In genomic region chr3:153944335-153944990, GRCm38 (mm10) we compare ENCODE assay signal across 8 mouse cellular contexts. TPM values are rescaled to one million over a fixed set of nuclear protein-coding genes. Genes with fewer than 3 reads are reported as not detected.
DNase-seq lines count a peak whose midpoint lies in the region; ATAC-seq lines count a peak whose summit lies in the region.

Gene Acadm (minus strand): TSS chr3:153944632.

- peak; percentile 92 for ATAC-seq in erythroid progenitor cell, adult 5-6 weeks (replicated peaks; ENCODE audit: low FRiP score, poor library complexity, severe bottlenecking)
- peak; percentile 99 for ATAC-seq in heart, embryonic 13.5 days (ENCODE audit: extremely low read depth, insufficient number of reproducible peaks, low FRiP score, low TSS enrichment)
- ATAC-seq in liver, embryonic 12.5 days: peak; percentile 97
- ATAC-seq in stomach, embryonic 15.5 days (ENCODE audit: insufficient read depth, low FRiP score, low read depth): peak; percentile 99

- under 1% methylated on average over 41 of the region's 41 CpGs for WGBS in heart, embryonic 13.5 days
- under 1% methylated on average over 37 of the region's 41 CpGs for WGBS in liver, embryonic 12.5 days (ENCODE audit: insufficient replicate concordance)
- under 1% methylated on average over 41 of the region's 41 CpGs for WGBS in stomach, embryonic 15.5 days

- peak; percentile 94 for DNase-seq in CD4-positive helper T cell, adult 2 months (ENCODE audit: low read depth, low spot score)
- DNase-seq in brain, embryonic 18.5 days (ENCODE audit: low read depth, low spot score): peak; percentile 82
- DNase-seq in kidney, postnatal 10 days: peak; percentile 99
- DNase-seq in natural killer cell, adult 2 months (ENCODE audit: low spot score in 2 of 2): peak; percentile 99

- no peaks in the 10 kb centered on the region for H3K27me3 ChIP-seq in heart, embryonic 13.5 days (replicated peaks)
- no peaks in the 10 kb centered on the region for H3K27me3 ChIP-seq in liver, embryonic 12.5 days (replicated peaks)
- H3K27me3 ChIP-seq in stomach, embryonic 15.5 days (replicated peaks): no peaks in the 10 kb centered on the region

- H3K4me1 ChIP-seq in heart, embryonic 13.5 days: peaks cover 38% of the 10 kb centered on the region
- peaks cover 43% of the 10 kb centered on the region for H3K4me1 ChIP-seq in liver, embryonic 12.5 days
- peaks cover 9% of the 10 kb centered on the region for H3K4me1 ChIP-seq in stomach, embryonic 15.5 days

- peak within 1 kb of the TSS; percentile 94 for H3K27ac ChIP-seq in heart, embryonic 13.5 days (replicated peaks)
- H3K27ac ChIP-seq in liver, embryonic 12.5 days: peak within 1 kb of the TSS; percentile 81
- peak within 1 kb of the TSS; percentile 90 for H3K27ac ChIP-seq in stomach, embryonic 15.5 days

- peaks cover 25% of the 10 kb centered on the region for H3K36me3 ChIP-seq in heart, embryonic 13.5 days
- H3K36me3 ChIP-seq in liver, embryonic 12.5 days: peaks cover 22% of the 10 kb centered on the region
- H3K36me3 ChIP-seq in stomach, embryonic 15.5 days: peaks cover 5% of the 10 kb centered on the region; the same call in 1 of the 2 replicates

- peak within 1 kb of the TSS; percentile 90 for H3K4me3 ChIP-seq in heart, embryonic 13.5 days
- peak within 1 kb of the TSS; percentile 86 for H3K4me3 ChIP-seq in liver, embryonic 12.5 days
- H3K4me3 ChIP-seq in stomach, embryonic 15.5 days (replicated peaks): peak within 1 kb of the TSS; percentile 74

- H3K9ac ChIP-seq in heart, embryonic 13.5 days: peak within 1 kb of the TSS; percentile 97
- peak within 1 kb of the TSS; percentile 87 for H3K9ac ChIP-seq in liver, embryonic 12.5 days
- peak within 1 kb of the TSS; percentile 74 for H3K9ac ChIP-seq in stomach, embryonic 15.5 days

- peak within 1 kb of the TSS; percentile 81 for H3K4me2 ChIP-seq in heart, embryonic 13.5 days
- H3K4me2 ChIP-seq in liver, embryonic 12.5 days: peak within 1 kb of the TSS; percentile 90
- peak within 1 kb of the TSS; percentile 72 for H3K4me2 ChIP-seq in stomach, embryonic 15.5 days

- no peaks in the 10 kb centered on the region for H3K9me3 ChIP-seq in heart, embryonic 13.5 days
- H3K9me3 ChIP-seq in liver, embryonic 12.5 days (replicated peaks): no peaks in the 10 kb centered on the region
- H3K9me3 ChIP-seq in stomach, embryonic 15.5 days: no peaks in the 10 kb centered on the region

RNA-seq across cellular contexts. Expression of gene Acadm, which starts in this region (rescaled TPM):
- total RNA-seq in erythroid progenitor cell, adult 5-6 weeks (2015; ENCODE audit: low replicate concordance): 16.3 and 18.0 TPM in 2 replicates
- 8.3 and 38.5 TPM in 2 replicates for total RNA-seq in erythroid progenitor cell, adult 5-6 weeks (2017; ENCODE audit: low replicate concordance)
- 179 and 194 TPM in 2 replicates for polyA plus RNA-seq in heart, embryonic 13.5 days (2015; fragmentation: Nextera tagmentation; extraction: Ambion mirVana)
- 51.7 and 53.4 TPM in 2 replicates for polyA plus RNA-seq in liver, embryonic 12.5 days (2016; fragmentation: Nextera tagmentation; extraction: Ambion mirVana)
- polyA plus RNA-seq in stomach, embryonic 15.5 days (2015; fragmentation: Nextera tagmentation; extraction: Ambion mirVana): 87.9 and 103 TPM in 2 replicates

Comparison
In these comparisons a context has a peak if more than half of its experiments do, and no peak if none do; other contexts are left out.
1. Peak in every context shown above with its lines: DNase-seq, ATAC-seq, H3K4me3 ChIP-seq and H3K27ac ChIP-seq.